Mouse (Mus musculus): ENCODE data around the gene Ccdc3. TPM values are rescaled to one million over a fixed set of nuclear protein-coding genes. Genes with fewer than 3 reads are reported as not detected.

The Ccdc3 gene
- polyA plus RNA-seq, 1 experiment from 2014 or later = 1.8 TPM

- 87% methylated on average over 5 of the region's 5 CpGs for WGBS
- no peak for DNase-seq (ENCODE audit: extremely low spot score, low spot score)
Measured at GRCm38 (mm10) chr2:5127369-5127768, 10.2 kb upstream of the Ccdc3 start.

DNA sequence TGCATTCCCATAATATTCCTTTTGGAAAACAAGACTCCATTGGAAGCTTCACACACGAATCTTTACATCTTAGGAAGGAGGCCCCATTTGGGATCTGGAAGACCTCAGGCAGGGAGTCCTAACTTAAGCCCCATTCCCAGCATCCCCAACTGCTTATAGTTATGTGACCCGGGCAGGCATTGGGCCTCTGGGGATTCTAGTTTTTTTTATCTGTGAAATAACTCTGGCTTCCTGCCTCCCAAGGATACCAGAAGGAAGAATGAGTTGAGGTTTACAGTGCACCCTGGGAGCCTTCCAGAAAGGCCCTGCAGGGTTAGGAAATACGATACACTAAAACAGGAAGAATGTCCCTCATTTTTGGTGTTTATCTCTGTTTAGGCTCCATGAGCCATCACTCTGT is 8.5 kb upstream of the Ccdc3 start:
- Histone ChIP-seq H3K27me3 (ENCODE audit: poor library complexity, severe bottlenecking) (no peaks in the 10 kb centered on the region), H3K4me1 (peaks cover 10% of the 10 kb centered on the region), H3K27ac (no peak overlapping the region), H3K9me3 (no peaks in the 10 kb centered on the region), H3K4me3 (no peak overlapping the region), H3K36me3 (replicated peaks) (no peaks in the 10 kb centered on the region)
- DNase-seq (ENCODE audit: extremely low spot score, low spot score) = no peak
- WGBS = 53% methylated on average over 3 of the region's 3 CpGs

More at GRCm38 (mm10) chr2:5127369-5127768, 10.2 kb upstream of the Ccdc3 start:
- no peaks in the 10 kb centered on the region for H3K9me3 ChIP-seq
- H3K27me3 ChIP-seq (ENCODE audit: poor library complexity, severe bottlenecking) = no peaks in the 10 kb centered on the region
- no peaks in the 10 kb centered on the region for H3K36me3 ChIP-seq (replicated peaks)
- H3K27ac ChIP-seq = no peak overlapping the region
- H3K4me1 ChIP-seq = peaks cover 10% of the 10 kb centered on the region
- no peak overlapping the region for H3K4me3 ChIP-seq

DNA sequence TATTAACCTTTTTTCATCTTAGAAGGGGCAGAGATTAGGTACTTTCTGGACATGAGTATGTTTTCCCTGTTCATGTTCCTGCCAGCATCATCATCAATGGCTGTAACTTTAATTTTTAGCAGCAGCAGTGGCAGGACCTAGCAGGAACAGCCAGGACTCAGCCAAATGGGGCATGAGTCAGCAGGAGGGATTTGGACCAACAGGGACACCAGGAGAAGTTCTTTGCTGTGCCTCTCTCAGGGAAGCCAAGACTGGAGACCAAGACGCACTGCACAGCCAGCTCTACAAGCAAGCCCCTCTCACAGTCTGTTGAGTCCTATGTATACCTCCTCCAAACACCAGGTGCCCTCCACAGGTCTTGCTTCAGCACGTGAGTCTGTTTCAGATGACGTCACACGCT is 5.5 kb upstream of the Ccdc3 start:
- Histone ChIP-seq H3K36me3 (replicated peaks) (no peaks in the 10 kb centered on the region), H3K27me3 (ENCODE audit: poor library complexity, severe bottlenecking) (peaks cover 28% of the 10 kb centered on the region), H3K4me1 (no peaks in the 10 kb centered on the region; the same call in 1 of the 2 replicates), H3K4me3 (no peak overlapping the region), H3K9me3 (no peaks in the 10 kb centered on the region), H3K27ac (no peak overlapping the region)
- DNase-seq (ENCODE audit: extremely low spot score, low spot score) = no peak
- 91% methylated on average over 4 of the region's 4 CpGs for WGBS

DNA sequence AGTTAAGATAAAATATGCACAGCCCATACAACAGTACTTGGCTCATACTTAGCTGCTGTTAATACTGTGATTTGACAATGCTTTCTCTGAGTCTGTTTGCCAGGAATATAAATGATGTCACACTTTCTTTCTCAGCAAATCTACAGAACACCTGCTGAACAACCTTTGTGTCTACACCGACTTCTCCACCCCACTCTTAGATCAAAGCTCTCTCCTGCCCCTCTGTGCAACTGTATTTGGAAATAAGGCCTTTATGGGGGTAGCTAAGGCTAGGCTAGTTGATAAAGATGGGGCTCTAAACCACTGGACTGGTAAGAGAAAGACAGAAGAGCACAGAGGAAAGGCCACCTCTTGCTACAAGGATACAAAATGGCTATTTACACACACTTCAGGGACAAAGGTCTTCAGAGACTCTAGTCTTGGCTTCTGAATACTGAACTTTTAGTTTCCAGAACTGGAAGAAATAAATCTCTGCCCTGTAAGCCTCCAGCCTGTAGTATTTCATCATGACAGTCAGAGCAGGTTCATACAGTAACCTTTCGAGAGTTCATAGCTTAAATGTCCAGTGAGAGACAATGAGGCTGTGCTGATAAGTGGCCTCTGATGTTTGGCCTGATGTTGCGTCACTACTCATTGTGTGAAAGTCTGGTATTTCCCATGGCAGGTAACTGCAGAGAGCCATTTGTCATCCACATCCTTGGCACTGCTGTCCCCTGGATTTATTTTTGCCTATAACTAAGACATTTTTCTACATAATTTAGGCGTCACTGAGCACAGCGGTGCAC is 2.4 kb upstream of the Ccdc3 start:
- Histone ChIP-seq H3K4me1 (peaks cover 22% of the 10 kb centered on the region), H3K4me3 (no peak overlapping the region), H3K27ac (no peak overlapping the region), H3K27me3 (ENCODE audit: poor library complexity, severe bottlenecking) (peaks cover 59% of the 10 kb centered on the region), H3K36me3 (replicated peaks) (no peaks in the 10 kb centered on the region), H3K9me3 (no peaks in the 10 kb centered on the region)
- no peak for DNase-seq (ENCODE audit: extremely low spot score, low spot score)
- WGBS = 89% methylated on average over 5 of the region's 5 CpGs

- H3K27ac ChIP-seq = no peak overlapping the region
- H3K9me3 ChIP-seq = no peaks in the 10 kb centered on the region
- no peak overlapping the region for H3K4me3 ChIP-seq
- no peaks in the 10 kb centered on the region for H3K36me3 ChIP-seq (replicated peaks)
- H3K4me1 ChIP-seq = peaks cover 22% of the 10 kb centered on the region
- 52% methylated on average over 4 of the region's 4 CpGs for WGBS
- peaks cover 62% of the 10 kb centered on the region for H3K27me3 ChIP-seq (ENCODE audit: poor library complexity, severe bottlenecking)
- no peak for DNase-seq (ENCODE audit: extremely low spot score, low spot score)
Measured at GRCm38 (mm10) chr2:5139961-5140360, 2.4 kb downstream of the Ccdc3 start.

- Histone ChIP-seq H3K9me3 (no peaks in the 10 kb centered on the region), H3K27ac (no peak overlapping the region), H3K4me3 (no peak overlapping the region), H3K36me3 (replicated peaks) (no peaks in the 10 kb centered on the region), H3K27me3 (ENCODE audit: poor library complexity, severe bottlenecking) (peaks cover 17% of the 10 kb centered on the region), H3K4me1 (peaks cover 5% of the 10 kb centered on the region)
- DNase-seq (ENCODE audit: extremely low spot score, low spot score) = no peak
- 76% methylated on average over 6 of the region's 6 CpGs for WGBS
Measured at GRCm38 (mm10) chr2:5144446-5144845, 6.9 kb downstream of the Ccdc3 start.

GRCm38 (mm10) chr2:5147907-5148306 is 10.3 kb downstream of the Ccdc3 start:
- no peak for DNase-seq (ENCODE audit: extremely low spot score, low spot score)
- Histone ChIP-seq H3K9me3 (no peaks in the 10 kb centered on the region), H3K27me3 (ENCODE audit: poor library complexity, severe bottlenecking) (no peaks in the 10 kb centered on the region), H3K36me3 (replicated peaks) (no peaks in the 10 kb centered on the region), H3K27ac (no peak overlapping the region), H3K4me1 (no peaks in the 10 kb centered on the region), H3K4me3 (no peak overlapping the region)
- 93% methylated on average over 2 of the region's 2 CpGs for WGBS

DNA sequence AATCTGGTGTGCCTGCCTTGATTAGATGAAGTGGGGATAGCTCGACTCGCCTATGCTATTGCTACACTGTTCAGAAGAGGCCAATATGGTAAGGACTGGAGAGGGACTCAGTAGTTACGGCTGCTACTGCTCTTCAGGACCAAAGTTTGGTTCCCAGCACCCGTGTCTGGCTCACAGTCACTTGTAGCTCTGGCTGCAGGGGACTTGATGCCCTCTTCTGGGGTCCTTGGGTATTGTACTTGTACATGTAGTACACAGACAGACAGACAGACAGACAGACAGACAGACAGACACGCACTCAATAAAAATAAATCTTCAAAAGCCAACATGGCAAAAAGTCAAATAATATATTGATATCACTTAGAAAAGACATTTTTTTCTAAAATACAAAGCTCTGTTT is 17.1 kb downstream of the Ccdc3 start:
- no peak overlapping the region for H3K27ac ChIP-seq
- H3K9me3 ChIP-seq = no peaks in the 10 kb centered on the region
- no peaks in the 10 kb centered on the region for H3K36me3 ChIP-seq (replicated peaks)
- DNase-seq (ENCODE audit: extremely low spot score, low spot score) = no peak
- H3K4me1 ChIP-seq = peaks cover 9% of the 10 kb centered on the region
- 93% methylated on average over 5 of the region's 5 CpGs for WGBS
- no peak overlapping the region for H3K4me3 ChIP-seq
- no peaks in the 10 kb centered on the region for H3K27me3 ChIP-seq (ENCODE audit: poor library complexity, severe bottlenecking)

GRCm38 (mm10) chr2:5160236-5160848 is 22.8 kb downstream of the Ccdc3 start:
- no peak for DNase-seq (ENCODE audit: extremely low spot score, low spot score)
- H3K4me1 ChIP-seq = peaks cover 14% of the 10 kb centered on the region
- H3K36me3 ChIP-seq (replicated peaks) = no peaks in the 10 kb centered on the region
- H3K4me3 ChIP-seq = no peak overlapping the region
- H3K27me3 ChIP-seq (ENCODE audit: poor library complexity, severe bottlenecking) = no peaks in the 10 kb centered on the region
- no peaks in the 10 kb centered on the region for H3K9me3 ChIP-seq
- H3K27ac ChIP-seq = no peak overlapping the region
- 86% methylated on average over 11 of the region's 11 CpGs for WGBS

DNA sequence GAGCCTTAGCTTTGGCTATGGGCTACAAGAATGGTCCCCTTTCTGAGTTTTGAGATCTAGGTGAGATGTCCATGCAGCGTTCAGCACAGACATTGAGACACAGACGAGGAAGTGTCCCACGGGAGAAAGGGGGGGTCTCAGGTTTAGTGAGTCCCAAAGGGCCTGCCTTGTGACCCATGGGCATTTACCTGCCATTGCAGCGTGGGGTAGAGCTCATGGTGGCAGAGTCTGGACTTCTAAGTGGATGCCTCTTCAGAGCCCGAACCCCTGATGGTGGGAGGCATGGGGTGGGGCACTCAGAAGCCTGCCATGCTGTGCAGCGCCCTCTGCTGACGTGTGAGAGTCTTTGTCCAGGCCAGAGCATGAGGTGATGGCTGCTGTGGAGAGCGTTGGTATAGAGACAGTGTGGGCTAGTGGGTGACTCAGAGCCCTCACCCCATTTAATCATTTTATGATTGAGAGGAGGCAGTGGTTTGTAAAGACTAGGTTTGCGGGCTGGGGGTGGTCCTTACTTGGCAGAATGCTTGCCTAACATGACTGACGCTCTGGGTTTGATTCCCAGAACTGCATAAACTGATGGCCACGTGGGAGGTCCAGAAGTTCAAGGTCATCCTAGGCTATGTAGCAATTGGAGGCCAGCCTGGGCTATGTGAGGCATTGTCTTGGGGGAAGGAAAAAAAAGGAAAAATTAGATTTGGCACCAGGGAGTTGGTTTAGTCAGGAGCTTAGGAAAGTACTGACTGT is 23.6 kb downstream of the Ccdc3 start:
- H3K4me1 ChIP-seq = peaks cover 14% of the 10 kb centered on the region
- no peak overlapping the region for H3K4me3 ChIP-seq
- H3K36me3 ChIP-seq (replicated peaks) = no peaks in the 10 kb centered on the region
- DNase-seq (ENCODE audit: extremely low spot score, low spot score) = no peak
- no peaks in the 10 kb centered on the region for H3K9me3 ChIP-seq
- 68% methylated on average over 11 of the region's 11 CpGs for WGBS
- no peaks in the 10 kb centered on the region for H3K27me3 ChIP-seq (ENCODE audit: poor library complexity, severe bottlenecking)
- H3K27ac ChIP-seq = no peak overlapping the region

- DNase-seq (ENCODE audit: extremely low spot score, low spot score) = no peak
- Histone ChIP-seq H3K27me3 (ENCODE audit: poor library complexity, severe bottlenecking) (no peaks in the 10 kb centered on the region), H3K27ac (no peak overlapping the region), H3K4me1 (peaks cover 12% of the 10 kb centered on the region), H3K4me3 (no peak overlapping the region), H3K36me3 (replicated peaks) (no peaks in the 10 kb centered on the region), H3K9me3 (no peaks in the 10 kb centered on the region)
- 85% methylated on average over 3 of the region's 3 CpGs for WGBS
Measured at GRCm38 (mm10) chr2:5161908-5162674, 24.5 kb downstream of the Ccdc3 start.

GRCm38 (mm10) chr2:5162756-5163155 is 25.2 kb downstream of the Ccdc3 start:
- no peaks in the 10 kb centered on the region for H3K36me3 ChIP-seq (replicated peaks)
- no peak overlapping the region for H3K27ac ChIP-seq
- H3K4me1 ChIP-seq = peaks cover 5% of the 10 kb centered on the region
- WGBS = 58% methylated on average over 5 of the region's 5 CpGs
- no peak overlapping the region for H3K4me3 ChIP-seq
- no peaks in the 10 kb centered on the region for H3K9me3 ChIP-seq
- DNase-seq (ENCODE audit: extremely low spot score, low spot score) = no peak
- no peaks in the 10 kb centered on the region for H3K27me3 ChIP-seq (ENCODE audit: poor library complexity, severe bottlenecking)
